Mouse (Mus musculus) left cerebral cortex, postnatal 14 days (tissue): Measurements from ENCODE around the gene Polr2i. TPM values are rescaled to one million over a fixed set of nuclear protein-coding genes. Genes with fewer than 3 reads are reported as not detected.
"Not testable (repeated sequence)": the region's sequence is repeated elsewhere in the genome, so short reads cannot be mapped to it uniquely, and the experiment has no call there.

Experiments used
- DNase-seq, 2 experiments: peaks; one replicate each; pipeline ENCODE4 v3.0.0; 2021 to 2022; ENCODE audit warnings: low spot score in 2 of 2, mixed read lengths in 1 of 2
- intact Hi-C: fragments of 180-260 bp; cut with DNase I; formaldehyde crosslinking; loops from one replicate; pipeline ENCODE4 v1.15.1; 2025
- long read RNA-seq, 2 experiments: library from polyadenylated mRNA; stranded (forward); transcript quantifications; one replicate each; pipeline ENCODE4 v2.0.0; 2021
- total RNA-seq, 2 experiments: library from RNA; stranded (reverse); gene quantifications; 2 replicates each; pipeline ENCODE4 v1.2.3; 2021

Polr2i gene
- total RNA-seq, result 10 to 100 TPM; 55.8 to 59.8 TPM
- long read RNA-seq, experiment 1, transcript Polr2i-202 (5 exons, 508 nt), result minor isoform, 6 of 17 reads
- long read RNA-seq, experiment 1, transcript Polr2i-201 (6 exons, 819 nt), result major isoform, 8 of 17 reads
- long read RNA-seq, experiment 1, partial matches to known transcripts, result 0 of 17 reads
- long read RNA-seq, experiment 1, other reads (novel, unspliced or antisense), result 1 of 17 reads
- long read RNA-seq, experiment 2, transcript Polr2i-201 (6 exons, 819 nt), result major isoform, 16 of 22 reads
- long read RNA-seq, experiment 2, partial matches to known transcripts, result 0 of 22 reads
- long read RNA-seq, experiment 2, other reads (novel, unspliced or antisense), result 2 of 22 reads

DNA sequence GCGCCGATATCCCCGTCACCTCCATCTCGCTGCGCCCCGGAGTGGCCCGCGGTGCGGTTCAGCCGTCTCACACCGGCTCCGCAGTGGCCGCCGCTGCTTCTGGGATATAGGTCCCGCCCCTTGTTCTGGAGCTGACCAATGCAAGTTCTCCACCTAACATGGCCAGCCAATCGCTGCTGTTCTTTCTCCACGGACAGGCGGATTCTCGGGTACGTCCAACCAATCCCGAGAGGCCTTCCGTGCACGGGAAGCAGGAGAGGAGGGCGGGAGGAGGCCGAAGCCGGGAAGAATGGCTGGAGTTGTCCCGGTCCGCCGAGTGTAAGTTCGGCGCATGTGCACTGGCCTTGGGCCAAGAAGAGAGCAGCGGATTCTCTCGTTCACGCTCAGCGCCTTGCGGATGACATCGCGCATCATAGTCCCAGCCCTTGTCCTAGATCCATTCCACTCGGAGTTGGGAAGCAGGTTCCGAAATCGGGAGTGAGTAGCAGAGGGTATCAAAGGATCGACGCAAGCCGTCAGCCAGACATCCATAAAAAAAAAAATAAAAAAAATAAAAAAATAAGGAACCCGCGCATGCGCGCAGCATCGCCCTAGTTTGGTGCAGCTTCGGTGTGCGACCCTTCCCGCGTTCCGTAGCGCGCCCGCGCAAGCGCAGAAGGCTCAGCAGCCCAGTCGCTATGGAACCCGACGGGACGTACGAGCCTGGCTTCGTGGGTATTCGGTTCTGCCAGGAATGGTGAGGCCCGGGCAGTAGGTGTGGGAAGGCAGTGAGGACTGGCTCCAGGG lies at the start of gene Polr2i, which contains the start of gene Tbcb:
Polr2i (plus strand) TSS at position 280 of the 786 bp plus-strand sequence.
Tbcb (minus strand) TSS at position 604 of the 786 bp plus-strand sequence.
- intact Hi-C loops, result loop anchor here (5.0 kb wide), 1 partner anchor 60 kb away; the partner anchor contains the start of gene Clip3
- DNase-seq, result peak; percentile 99

DNA sequence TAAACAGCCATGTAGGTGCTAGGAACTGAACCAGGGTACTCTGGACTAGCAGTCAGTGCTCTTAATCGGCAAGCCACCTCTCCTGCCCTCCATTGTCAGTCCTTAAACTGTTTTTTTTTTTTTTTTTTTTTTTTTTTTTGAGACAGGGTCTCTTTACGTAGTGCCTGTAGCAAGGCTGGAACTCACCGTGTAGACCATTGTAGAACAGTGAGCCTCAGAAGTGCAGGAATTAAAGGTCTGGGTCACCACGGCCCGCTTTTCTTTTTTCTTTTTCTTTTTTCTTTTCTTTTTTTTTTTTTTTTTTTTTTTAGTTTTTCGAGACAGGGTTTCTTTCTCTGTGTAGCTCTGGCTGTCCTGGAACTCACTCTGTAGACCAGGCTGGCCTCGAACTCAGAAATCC lies 48.6 kb upstream of the Polr2i start:
- not testable (repeated sequence) for DNase-seq
- intact Hi-C loops, result loop anchor here (5.0 kb wide), 1 partner anchor 34 kb away; no protein-coding TSS in a partner anchor

DNA sequence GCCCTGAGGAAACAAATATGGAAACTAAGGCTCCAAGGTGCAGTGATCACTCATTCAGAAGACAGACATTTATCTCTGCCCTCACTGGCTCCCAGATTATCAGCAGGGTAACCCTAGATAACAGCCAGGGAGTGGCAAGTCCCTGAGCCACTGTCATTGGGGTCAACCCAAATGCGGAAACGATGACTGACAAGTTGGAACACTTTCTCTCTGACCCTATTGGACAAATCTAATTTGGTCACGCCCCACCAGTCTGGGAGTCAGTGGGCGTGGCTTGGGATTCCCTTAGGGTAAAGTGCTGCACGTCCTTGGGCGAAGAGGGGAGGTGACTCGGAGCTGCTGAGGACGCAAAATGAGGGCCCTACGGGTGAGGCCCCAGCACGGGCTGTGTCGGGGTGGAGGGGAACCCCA lies 47.9 kb upstream of the Polr2i start, which contains the start of gene Cox7a1:
Cox7a1 (plus strand) TSS at position 266 of the 411 bp plus-strand sequence.
- DNase-seq, result peak; percentile 63 to 65
- intact Hi-C loops, result loop anchor here (5.0 kb wide), 1 partner anchor 33 kb away; no protein-coding TSS in a partner anchor

DNA sequence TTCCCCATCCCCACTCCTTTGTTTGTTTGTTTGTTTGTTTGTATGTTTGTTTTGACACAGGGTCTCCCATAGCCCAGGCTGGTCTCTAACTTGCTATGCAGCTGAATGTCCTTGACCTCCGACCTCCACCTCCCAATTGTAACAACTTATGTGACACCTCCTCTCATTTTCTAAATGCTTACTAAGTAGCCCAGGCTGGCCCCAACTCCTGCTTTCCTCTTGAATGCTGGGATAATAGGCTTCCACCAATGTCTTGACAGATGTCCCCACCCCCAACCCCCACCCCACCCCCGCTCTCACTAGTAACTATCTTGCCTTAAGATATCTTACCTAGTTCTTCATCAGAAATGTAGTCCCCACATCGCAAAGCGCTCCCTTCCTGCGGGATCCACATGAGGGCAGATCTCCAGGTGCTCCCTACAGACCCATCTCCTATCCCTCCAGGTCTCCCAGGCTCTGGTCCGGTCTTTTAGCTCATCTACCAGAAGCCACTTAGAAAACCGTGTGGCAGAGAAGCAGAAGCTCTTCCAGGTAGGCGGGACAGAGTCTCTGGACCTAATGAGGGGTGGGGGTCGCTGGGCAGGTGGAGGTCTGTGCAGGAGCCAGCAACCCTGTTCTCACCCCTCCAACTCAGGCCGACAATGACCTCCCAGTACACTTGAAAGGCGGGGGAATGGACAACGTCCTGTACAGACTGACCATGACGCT lies 47.0 kb upstream of the Polr2i start:
- intact Hi-C loops, result loop anchor here (5.0 kb wide), 1 partner anchor 33 kb away; no protein-coding TSS in a partner anchor
- no peak for DNase-seq

DNA sequence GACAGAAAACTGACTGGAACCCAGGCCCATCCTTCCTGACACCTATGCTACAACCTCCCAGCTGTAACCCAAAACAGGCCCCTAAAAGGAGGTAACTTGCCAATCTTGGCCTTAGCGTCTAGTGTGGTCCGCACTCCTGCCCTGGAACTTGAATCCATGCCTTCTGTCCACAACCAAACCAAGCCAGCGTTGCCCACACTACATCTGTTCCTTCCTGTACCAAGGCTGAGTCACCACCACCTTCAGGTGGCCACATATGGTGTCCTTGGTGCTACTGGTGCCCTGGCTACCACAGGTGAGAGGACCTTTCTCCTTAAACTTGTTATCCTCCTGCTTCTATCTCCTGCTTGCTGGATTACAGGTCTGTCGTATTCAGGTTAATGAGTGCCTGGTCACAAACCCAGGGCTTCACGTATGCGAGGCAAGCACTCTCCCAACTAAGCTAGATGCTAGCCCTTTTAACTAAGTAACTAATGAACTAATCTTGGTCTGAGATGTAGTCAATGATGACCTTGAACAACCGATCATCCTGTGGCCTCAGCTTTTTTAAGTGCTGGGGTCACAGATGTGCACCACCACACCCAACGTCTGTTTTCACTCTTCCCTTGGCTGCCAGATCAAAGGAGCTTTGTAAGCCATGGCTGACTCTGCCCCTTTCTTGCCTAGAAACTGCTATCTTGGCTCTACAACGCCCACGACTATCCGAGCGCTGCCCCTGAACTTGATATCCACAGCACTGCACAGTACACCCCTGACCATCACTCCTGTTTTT lies 43.2 kb upstream of the Polr2i start:
- intact Hi-C loops, result no loop called here
- no peak for DNase-seq

DNA sequence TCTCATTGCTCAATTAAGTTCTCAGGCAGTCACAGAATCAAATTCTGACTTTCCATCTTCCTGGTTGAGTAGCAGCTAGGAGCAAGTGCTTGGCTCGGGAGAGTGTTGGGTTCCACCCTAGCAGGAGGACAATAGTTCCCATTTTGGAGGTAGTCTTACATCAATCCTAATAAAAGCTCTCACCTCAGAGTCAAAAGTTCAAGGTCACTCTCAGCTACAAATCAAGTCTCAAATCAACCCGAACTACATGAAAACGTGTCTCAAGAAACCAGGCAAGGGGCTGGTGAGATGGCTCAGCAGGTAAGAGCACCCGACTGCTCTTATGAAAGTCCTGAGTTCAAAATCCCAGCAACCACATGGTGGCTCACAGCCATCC lies 42.6 kb upstream of the Polr2i start:
- DNase-seq, result no peak
- intact Hi-C loops, result no loop called here

DNA sequence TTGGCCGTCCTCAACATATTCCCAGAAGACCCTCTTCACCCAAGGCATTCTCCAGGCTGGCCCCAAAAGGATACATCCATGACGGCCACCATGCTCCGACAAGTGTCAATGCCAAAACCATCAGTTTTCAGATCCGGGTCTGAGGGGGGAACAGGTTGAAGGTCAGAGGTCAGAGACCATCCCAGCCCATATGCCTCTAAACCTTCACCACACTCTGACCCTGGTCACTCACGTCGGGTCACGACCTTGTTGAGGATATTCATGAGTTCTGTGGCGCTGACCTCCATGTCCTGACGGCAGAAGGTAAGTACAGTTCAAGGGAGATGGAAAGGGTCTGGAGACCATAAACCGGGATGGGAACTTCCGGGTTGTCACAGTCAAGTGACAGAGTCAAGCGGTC lies 39.7 kb upstream of the Polr2i start:
- DNase-seq, result no peak
- intact Hi-C loops, result no loop called here

DNA sequence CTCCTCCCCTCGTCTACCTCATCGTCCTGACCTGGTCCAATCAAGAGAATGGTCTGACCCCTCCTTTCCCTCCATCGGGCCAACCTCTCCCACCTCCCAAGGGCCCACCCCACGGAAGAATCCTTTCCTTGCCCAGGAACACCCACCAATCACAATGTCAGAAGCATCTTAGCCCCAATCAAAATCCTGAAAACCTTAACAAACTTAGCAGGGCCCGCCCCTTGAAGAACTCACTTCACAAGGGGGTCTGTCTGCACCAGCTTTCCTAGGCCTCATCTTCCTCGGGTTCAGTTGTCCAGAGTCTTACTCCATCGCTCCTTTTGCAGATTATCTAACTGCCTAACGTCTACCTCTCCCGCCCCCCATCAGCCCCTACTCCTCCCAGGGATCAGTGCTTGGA lies 38.7 kb upstream of the Polr2i start:
- no peak for DNase-seq
- intact Hi-C loops, result no loop called here

DNA sequence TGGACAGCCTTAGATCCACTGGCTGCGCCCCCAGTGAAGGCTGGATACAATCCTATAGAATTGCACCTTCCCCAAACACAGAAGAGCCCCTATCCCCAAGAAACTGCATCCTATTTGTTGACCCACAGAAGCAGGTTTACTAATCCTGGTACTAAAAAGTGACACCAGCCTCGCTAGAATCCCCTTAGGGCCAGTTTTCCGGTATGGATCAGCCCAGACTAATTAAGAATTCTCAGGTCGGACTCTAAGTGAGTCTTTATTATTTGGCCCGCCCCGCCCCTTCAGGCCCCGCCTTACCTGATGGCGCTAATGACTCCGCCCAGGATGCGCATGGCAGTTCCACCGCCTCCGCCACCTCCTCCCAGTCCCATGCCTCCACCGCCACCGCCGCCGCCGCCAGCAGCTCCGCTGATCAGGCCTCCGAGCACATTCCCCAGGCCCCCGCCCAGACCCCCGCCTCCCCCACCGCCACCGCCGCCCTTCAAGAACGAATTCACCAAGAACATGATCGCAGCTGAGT lies 38.1 kb upstream of the Polr2i start:
- intact Hi-C loops, result no loop called here

DNA sequence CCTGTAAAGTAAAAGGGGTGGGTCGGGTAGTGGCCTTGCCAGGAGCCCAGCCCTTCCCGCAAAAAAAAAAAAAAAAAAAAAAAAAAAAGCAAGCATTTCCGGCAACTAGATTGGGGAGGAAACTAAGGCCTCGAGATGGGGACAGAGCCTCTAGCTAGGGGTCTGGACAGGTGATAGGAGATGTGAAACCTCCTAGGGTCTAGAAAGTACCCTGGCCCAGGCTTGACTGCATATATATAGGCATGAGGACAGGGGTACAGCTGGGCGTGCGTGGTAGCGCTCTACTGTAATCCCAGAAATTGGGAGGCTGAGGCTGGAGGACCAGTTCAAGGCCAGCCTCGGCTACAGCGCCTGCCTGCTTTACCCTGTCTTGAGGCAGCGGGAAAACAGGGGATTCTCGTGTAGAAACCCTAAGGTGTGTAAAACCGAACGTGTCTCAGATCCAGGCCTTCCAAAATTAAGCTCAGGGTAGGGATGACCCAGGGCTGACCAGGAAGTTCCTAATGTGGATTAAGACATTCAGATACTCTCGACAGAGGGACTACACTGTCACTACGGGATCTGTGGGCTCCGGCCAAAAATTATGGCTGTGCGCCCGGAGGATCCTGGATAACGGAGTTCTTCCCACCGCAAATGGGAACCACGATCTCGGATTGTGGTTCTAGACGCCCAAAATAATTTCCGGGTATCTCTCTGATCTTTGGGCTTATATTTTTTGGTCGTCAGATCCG lies 37.5 kb upstream of the Polr2i start:
- intact Hi-C loops, result no loop called here
- peak; percentile 42 to 57 for DNase-seq

More for the DNA sequence above, 38.1 kb upstream of the Polr2i start:
- peak in 1 of 2 experiments; percentile 67 for DNase-seq

DNA sequence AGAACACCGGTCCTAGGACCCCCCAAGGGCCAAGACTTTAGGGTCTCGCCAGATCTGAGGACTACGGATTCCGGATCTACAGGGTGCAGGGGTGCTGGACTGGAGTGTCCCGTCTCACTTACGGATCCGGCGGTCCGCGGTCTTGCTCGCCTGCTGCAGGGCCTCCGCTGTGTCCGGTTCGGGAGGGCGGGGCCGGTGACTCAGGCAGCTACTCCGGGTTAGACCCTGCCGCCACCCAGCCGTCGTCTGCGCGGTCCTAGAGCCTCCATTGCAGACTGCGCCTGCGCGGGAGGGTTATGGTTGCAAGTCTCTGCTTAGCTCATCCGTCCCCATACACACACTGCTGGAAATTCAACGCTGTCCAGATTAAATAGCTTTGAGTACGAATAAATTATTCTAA lies 36.9 kb upstream of the Polr2i start:
- intact Hi-C loops, result no loop called here
- peak; percentile 95 for DNase-seq

DNA sequence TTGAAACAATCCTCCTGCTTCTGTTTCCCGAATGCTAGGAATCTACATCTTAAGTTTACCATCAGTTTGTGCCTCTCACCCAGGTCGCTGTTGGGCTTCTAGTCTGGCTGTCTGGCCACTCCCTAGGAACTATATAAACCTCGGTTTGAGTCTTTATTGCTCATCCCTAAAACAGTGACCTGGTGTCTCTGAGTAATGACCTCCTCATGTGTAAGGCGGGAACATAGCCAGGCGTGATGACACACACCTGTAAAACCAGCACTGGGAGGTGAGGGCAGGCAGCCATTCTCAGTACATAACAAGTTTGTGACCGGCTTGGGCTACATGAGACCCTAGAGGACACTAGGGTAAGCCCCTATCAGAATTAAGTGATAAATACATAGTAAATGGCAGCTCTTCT lies 36.3 kb upstream of the Polr2i start:
- no peak for DNase-seq
- intact Hi-C loops, result no loop called here

DNA sequence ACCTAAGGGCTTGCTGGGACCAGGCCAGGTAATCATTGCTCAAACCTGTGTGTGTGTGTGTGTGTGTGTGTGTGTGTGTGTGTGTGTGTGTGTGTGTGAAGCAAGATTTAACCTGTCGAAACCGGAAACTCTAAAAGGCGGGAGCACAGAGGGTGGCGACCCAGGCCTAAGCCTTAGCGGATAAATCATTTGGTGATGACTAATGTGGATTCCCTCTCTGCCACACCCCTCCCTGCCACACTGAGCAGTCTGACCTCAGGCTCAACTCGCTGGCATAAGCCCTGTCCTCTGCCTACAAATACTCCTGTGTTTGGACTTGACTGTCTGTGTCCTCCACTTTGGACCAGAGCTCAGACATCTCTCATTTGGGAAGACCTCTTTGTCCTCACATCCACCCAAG lies 35.6 kb upstream of the Polr2i start:
- intact Hi-C loops, result no loop called here
- DNase-seq, result no peak

DNA sequence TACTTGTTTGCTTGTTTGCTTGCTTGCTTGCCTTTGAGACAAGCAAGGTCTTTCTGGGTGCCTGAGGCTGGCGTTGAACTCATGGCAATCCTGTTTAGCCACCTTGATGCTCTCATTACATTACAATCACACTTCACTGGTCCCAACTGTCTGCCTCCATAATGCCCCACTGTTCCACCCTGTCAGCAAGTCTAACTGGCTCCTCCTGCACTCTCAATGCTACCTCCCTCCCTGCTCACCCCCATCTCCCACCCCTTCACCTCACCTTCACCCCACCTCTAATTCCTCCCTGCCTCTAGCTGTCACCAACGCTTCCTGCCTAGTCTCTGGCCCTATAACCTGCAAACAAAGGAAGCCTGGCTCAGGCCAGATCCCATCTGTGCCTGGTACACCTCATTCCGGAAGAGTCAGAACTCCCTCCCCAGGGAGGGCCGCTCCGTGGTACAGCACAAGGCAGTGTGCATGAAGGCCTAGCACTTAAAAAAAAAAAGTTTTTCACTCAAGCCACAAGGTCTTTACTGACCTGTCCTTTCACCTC lies 34.1 kb upstream of the Polr2i start:
- intact Hi-C loops, result no loop called here
- no peak for DNase-seq

DNA sequence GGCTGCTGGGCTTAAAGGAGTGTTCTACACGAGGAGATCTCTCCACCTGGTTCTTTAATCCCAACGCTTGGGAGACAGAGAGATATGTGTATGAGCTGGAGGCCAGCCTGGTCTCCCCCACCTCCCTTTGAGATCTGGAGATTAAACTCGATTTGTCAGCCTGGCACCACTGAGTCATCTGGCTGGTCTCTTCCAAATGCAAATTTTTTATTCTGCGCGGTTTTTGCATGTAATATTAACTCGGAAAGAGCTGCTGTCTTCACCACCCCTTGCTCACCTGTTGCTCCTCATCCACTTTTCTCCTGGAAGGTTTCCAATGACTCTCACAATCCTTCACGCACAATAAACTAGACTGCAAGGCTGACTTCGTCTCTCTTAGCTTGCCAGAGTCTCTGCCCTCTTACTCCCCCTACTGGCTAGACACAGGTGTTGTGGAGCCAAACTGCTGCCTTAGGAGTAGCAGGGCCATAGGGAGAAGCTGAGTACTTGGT lies 33.2 kb upstream of the Polr2i start, which contains the start of gene Capns1:
Capns1 (minus strand) TSS at position 331 of the 491 bp plus-strand sequence.
- intact Hi-C loops, result no loop called here
- DNase-seq, result peak; percentile 66

DNA sequence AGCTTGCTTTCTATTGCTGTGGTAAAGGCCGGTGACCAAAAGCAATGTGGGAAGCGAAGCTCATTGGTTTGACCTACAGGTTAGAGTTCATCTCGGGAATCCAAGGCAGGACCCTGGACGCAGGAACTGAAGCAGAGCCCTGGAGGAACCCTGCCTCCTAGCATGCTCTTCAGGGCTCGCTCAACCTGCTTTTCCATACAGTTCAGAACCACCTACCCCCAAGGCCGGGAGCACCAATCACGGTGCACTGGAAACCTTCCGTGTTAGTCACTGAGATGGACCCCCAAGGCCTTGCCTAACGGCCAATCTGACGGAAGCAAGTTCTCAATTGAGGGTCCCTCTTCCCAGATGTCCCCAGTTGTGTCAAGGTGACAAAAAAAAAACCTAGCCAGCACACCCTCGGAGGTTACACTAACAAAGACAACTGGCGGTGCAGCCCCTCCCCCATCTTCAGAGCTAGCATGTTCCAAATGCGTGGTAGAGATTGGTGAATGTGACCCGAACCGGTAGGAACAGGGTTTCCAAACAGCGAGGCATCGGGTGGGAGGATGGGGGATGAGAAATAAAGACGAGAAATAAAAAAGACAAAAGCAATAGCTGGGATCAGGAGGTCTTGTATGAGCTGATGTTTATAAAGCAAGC lies 32.1 kb upstream of the Polr2i start:
- intact Hi-C loops, result no loop called here
- no peak for DNase-seq

DNA sequence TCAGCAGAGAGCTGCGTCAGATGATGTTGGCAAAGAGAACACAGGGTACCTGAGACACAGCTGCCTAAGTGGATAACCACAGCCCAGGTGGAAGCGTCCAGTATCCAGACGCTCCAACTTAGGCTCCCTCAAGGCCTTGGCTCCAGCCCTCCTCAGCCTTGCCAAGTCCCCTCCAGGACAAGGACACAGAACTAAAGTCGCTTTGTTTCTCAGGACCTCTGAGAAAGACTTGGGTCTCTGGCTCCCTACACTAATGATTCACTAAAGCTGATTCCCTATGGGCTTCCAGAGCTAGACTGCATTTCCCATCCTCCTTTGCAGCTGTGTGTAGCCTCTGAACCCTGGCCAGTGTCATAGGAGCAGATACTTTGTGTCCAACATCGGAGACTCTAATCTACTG lies 31.5 kb upstream of the Polr2i start:
- intact Hi-C loops, result no loop called here
- DNase-seq, result no peak
